Mouse (Mus musculus): Measurements from ENCODE around the gene Pbld2. TPM values are rescaled to one million over a fixed set of nuclear protein-coding genes. Genes with fewer than 3 reads are reported as not detected.

Gene Pbld2
- polyA plus RNA-seq, 1 experiment, result 0.11 TPM

GRCm38 (mm10) chr10:63026156-63026794, 2.2 kb downstream of the Pbld2 start:
- H3K79me2 ChIP-seq (ENCODE audit: control insufficient read depth, insufficient read depth), result peaks cover 23% of the 10 kb centered on the region
- TF ChIP-seq FOSL1 (IDR thresholded peaks at IDR 0.05; ENCODE audit: insufficient read depth, low read length, poor library complexity, severe bottlenecking) (no peak), CEBPB (IDR thresholded peaks at IDR 0.05; ENCODE audit: low read depth) (no peak), CTCF (IDR thresholded peaks at IDR 0.05; ENCODE audit: control insufficient read depth, insufficient read depth, insufficient read length) (no peak), USF1 (IDR thresholded peaks at IDR 0.05; ENCODE audit: low read depth) (no peak), MAX (IDR thresholded peaks at IDR 0.05) (no peak), MYOG (IDR thresholded peaks at IDR 0.05; ENCODE audit: control insufficient read depth, extremely low read depth, insufficient read length) (no peak), MYOD1 (IDR thresholded peaks at IDR 0.05; ENCODE audit: control insufficient read depth, insufficient read length, low read depth) (no peak)
- H3K36me3 ChIP-seq (ENCODE audit: control insufficient read depth, insufficient read depth), result no peaks in the 10 kb centered on the region
- peaks cover 18% of the 10 kb centered on the region for H3K79me3 ChIP-seq (ENCODE audit: low read depth)
- no peak overlapping the region for H3ac ChIP-seq (ENCODE audit: control insufficient read depth, insufficient read length, low read depth)
- H3K27me3 ChIP-seq (ENCODE audit: control insufficient read depth, insufficient read depth, insufficient read length), result no peaks in the 10 kb centered on the region
- H3K4me3 ChIP-seq (ENCODE audit: insufficient read depth, poor library complexity, severe bottlenecking), result no peak overlapping the region

GRCm38 (mm10) chr10:63026795-63027160, 2.7 kb downstream of the Pbld2 start:
- Histone ChIP-seq H3K4me3 (ENCODE audit: insufficient read depth, poor library complexity, severe bottlenecking) (no peak overlapping the region), H3K79me2 (ENCODE audit: control insufficient read depth, insufficient read depth) (peaks cover 18% of the 10 kb centered on the region), H3K27me3 (ENCODE audit: control insufficient read depth, insufficient read depth, insufficient read length) (no peaks in the 10 kb centered on the region), H3K79me3 (ENCODE audit: low read depth) (peaks cover 12% of the 10 kb centered on the region), H3K36me3 (ENCODE audit: control insufficient read depth, insufficient read depth) (no peaks in the 10 kb centered on the region), H3ac (ENCODE audit: control insufficient read depth, insufficient read length, low read depth) (no peak overlapping the region)
- TF ChIP-seq MAX (IDR thresholded peaks at IDR 0.05) (no peak), MYOG (IDR thresholded peaks at IDR 0.05; ENCODE audit: control insufficient read depth, extremely low read depth, insufficient read length) (no peak), FOSL1 (IDR thresholded peaks at IDR 0.05; ENCODE audit: insufficient read depth, low read length, poor library complexity, severe bottlenecking) (no peak), CTCF (IDR thresholded peaks at IDR 0.05; ENCODE audit: control insufficient read depth, insufficient read depth, insufficient read length) (no peak)

- Histone ChIP-seq H3K79me3 (ENCODE audit: low read depth) (peaks cover 5% of the 10 kb centered on the region), H3K27me3 (ENCODE audit: control insufficient read depth, insufficient read depth, insufficient read length) (no peaks in the 10 kb centered on the region), H3ac (ENCODE audit: control insufficient read depth, insufficient read length, low read depth) (no peak overlapping the region), H3K79me2 (ENCODE audit: control insufficient read depth, insufficient read depth) (peaks cover 11% of the 10 kb centered on the region), H3K4me3 (ENCODE audit: insufficient read depth, poor library complexity, severe bottlenecking) (no peak overlapping the region), H3K36me3 (ENCODE audit: control insufficient read depth, insufficient read depth) (no peaks in the 10 kb centered on the region)
- TF ChIP-seq MYOD1 (IDR thresholded peaks at IDR 0.05; ENCODE audit: control insufficient read depth, insufficient read length, low read depth) (no peak), CTCF (IDR thresholded peaks at IDR 0.05; ENCODE audit: control insufficient read depth, insufficient read depth, insufficient read length) (no peak), CEBPB (IDR thresholded peaks at IDR 0.05; ENCODE audit: low read depth) (no peak), FOSL1 (IDR thresholded peaks at IDR 0.05; ENCODE audit: insufficient read depth, low read length, poor library complexity, severe bottlenecking) (no peak), USF1 (IDR thresholded peaks at IDR 0.05; ENCODE audit: low read depth) (no peak), MAX (IDR thresholded peaks at IDR 0.05) (no peak), MYOG (IDR thresholded peaks at IDR 0.05; ENCODE audit: control insufficient read depth, extremely low read depth, insufficient read length) (no peak)
These were observed 3.5 kb downstream of the Pbld2 start for GRCm38 (mm10) chr10:63027376-63028161.

- Histone ChIP-seq H3K79me3 (ENCODE audit: low read depth) (no peaks in the 10 kb centered on the region), H3K4me3 (ENCODE audit: insufficient read depth, poor library complexity, severe bottlenecking) (no peak overlapping the region), H3ac (ENCODE audit: control insufficient read depth, insufficient read length, low read depth) (no peak overlapping the region), H3K27me3 (ENCODE audit: control insufficient read depth, insufficient read depth, insufficient read length) (no peaks in the 10 kb centered on the region), H3K79me2 (ENCODE audit: control insufficient read depth, insufficient read depth) (peaks cover 2% of the 10 kb centered on the region), H3K36me3 (ENCODE audit: control insufficient read depth, insufficient read depth) (no peaks in the 10 kb centered on the region)
- TF ChIP-seq USF1 (IDR thresholded peaks at IDR 0.05; ENCODE audit: low read depth) (no peak), FOSL1 (IDR thresholded peaks at IDR 0.05; ENCODE audit: insufficient read depth, low read length, poor library complexity, severe bottlenecking) (no peak), MYOD1 (IDR thresholded peaks at IDR 0.05; ENCODE audit: control insufficient read depth, insufficient read length, low read depth) (no peak), MAX (IDR thresholded peaks at IDR 0.05) (no peak)
These were observed 4.3 kb downstream of the Pbld2 start for GRCm38 (mm10) chr10:63028396-63028795.

- no peak for TF ChIP-seq FOSL1 (IDR thresholded peaks at IDR 0.05; ENCODE audit: insufficient read depth, low read length, poor library complexity, severe bottlenecking)
- no peak for TF ChIP-seq USF1 (IDR thresholded peaks at IDR 0.05; ENCODE audit: low read depth)
- no peak for TF ChIP-seq MYOD1 (IDR thresholded peaks at IDR 0.05; ENCODE audit: control insufficient read depth, insufficient read length, low read depth)
- no peak for TF ChIP-seq MYOG (IDR thresholded peaks at IDR 0.05; ENCODE audit: control insufficient read depth, extremely low read depth, insufficient read length)
- no peak for TF ChIP-seq MAX (IDR thresholded peaks at IDR 0.05)
- no peak for TF ChIP-seq CEBPB (IDR thresholded peaks at IDR 0.05; ENCODE audit: low read depth)
- TF ChIP-seq CTCF (IDR thresholded peaks at IDR 0.05; ENCODE audit: control insufficient read depth, insufficient read depth, insufficient read length), result no peak
- H3K79me2 ChIP-seq (ENCODE audit: control insufficient read depth, insufficient read depth), result no peaks in the 10 kb centered on the region
- no peak overlapping the region for H3ac ChIP-seq (ENCODE audit: control insufficient read depth, insufficient read length, low read depth)
- no peaks in the 10 kb centered on the region for H3K79me3 ChIP-seq (ENCODE audit: low read depth)
- no peaks in the 10 kb centered on the region for H3K36me3 ChIP-seq (ENCODE audit: control insufficient read depth, insufficient read depth)
- no peaks in the 10 kb centered on the region for H3K27me3 ChIP-seq (ENCODE audit: control insufficient read depth, insufficient read depth, insufficient read length)
- no peak overlapping the region for H3K4me3 ChIP-seq (ENCODE audit: insufficient read depth, poor library complexity, severe bottlenecking)
These were observed 8.2 kb downstream of the Pbld2 start for GRCm38 (mm10) chr10:63032267-63032666.
